Mouse (Mus musculus) mesoderm, embryonic 11.5 days (tissue): ENCODE measurements around the gene Sash1.

Experiments used
- DNase-seq: peaks from one replicate; pipeline ENCODE4 v3.0.0-alpha.2; 2012; ENCODE audit warnings: low read depth, low spot score

The Sash1 gene

GRCm38 (mm10) chr10:8898831-8899511, 13.1 kb upstream of the Sash1 start:
- peak; percentile 24 for DNase-seq

- DNase-seq = no peak
Observed at GRCm38 (mm10) chr10:8898099-8898777, 12.4 kb upstream of the Sash1 start.

DNA sequence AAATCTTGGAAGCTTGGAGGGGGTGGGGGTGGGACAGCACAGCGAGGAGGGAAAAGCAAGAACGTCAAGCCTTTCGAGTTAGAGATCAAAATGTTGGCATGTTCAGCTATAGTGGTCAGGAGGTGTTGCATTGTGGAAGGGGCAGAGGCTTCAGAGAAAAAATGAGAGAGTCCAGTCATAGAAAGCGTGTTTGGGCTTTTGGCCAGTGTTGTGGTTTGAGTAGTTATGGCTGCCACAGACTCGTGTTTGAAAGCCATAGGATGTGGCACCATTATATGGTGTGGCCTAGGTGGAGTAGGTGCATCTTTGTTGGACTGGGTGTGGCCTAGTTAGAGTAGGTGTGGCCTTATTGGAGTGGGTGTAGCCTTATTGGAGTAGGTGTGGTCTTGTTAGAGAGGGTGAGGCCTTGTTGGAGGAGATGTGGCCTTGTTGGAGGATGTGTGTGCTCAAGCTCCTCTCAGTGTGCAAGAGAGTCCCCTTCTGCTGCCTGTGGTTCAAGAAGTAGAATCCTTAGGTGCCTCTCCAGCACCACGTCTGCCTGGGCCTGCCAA, 9.2 kb upstream of the Sash1 start:
- no peak for DNase-seq

DNA sequence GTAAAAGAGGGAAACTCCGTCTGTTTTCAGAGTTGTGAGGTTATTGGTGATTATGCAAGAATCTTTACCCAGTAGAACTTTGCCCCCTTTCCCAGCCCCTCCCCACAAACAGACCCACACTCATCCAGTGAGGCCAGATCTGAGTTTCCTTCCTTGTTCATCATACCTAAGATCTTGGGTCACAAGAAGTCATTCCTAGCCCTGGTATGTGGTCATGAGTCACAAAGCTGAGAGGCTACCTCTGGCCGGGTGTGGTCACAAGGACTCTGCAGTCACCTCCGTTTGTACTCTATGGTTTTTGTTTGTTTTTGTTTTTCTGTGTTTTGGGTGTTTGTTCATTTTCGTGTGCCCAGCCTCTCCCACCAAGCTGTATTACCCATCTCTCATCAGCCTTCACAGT, 4.6 kb upstream of the Sash1 start:
- no peak for DNase-seq

DNA sequence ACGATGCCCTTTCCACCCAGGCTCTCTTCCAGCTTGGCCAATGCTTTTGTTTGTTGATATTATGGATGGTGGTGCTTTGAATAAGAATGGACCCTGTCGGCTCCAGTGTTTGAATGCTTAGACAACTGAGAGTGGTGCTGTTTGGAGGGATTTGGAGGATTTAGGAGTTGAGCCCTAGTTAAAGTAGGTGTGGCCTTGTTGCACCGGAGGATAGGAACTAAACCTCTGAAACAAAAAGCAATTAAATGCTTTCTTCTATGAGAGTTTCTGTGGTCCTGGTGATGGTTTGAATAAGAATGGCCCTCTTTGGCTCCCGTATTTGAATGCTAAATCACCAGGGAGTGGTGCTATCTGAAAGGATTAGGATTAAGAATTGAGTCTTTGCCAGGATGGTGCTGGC, 3.5 kb upstream of the Sash1 start:
- DNase-seq = no peak

GRCm38 (mm10) chr10:8886528-8886854, 621 bp upstream of the Sash1 start:
- DNase-seq = no peak

GRCm38 (mm10) chr10:8885201-8885600, 669 bp downstream of the Sash1 start:
- peak; percentile 31 for DNase-seq

DNA sequence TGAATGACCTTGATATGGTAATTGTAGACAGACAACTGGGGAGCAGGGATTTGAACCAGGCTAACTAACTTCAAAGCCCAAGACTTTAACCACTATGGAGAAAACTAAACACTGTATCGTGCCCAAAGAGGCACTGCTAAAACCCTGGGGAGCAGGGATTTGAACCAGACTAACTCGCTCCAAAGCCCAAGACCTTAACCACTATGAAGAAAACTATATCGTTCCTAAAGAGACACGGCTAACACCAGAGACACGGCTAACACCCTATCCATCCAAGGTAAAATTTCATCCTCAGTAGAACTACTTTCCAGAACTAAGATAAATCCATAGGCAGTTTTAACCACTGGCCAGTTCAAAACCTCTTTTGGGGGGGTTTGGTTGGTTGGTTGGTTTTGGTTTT, 1.3 kb downstream of the Sash1 start:
- DNase-seq = no peak

DNA sequence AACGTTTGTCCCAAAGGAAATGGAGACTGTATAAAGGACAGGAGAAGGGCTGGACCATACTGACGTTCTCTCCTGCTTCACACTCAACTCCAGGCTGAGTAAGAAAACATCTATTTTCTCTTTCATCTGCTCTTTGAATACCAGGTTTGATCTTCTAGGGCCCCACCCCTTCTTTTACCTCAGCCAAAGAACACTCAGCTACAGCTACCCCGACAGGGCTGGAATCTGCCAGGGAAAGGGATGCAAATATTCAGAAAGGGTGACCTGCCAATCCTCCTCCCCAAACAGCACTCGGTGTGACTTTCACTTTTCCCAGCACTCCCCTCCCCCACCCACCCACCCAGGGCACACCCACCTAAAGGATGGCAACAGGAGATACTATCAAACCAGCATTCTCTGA, 2.2 kb downstream of the Sash1 start:
- no peak for DNase-seq

GRCm38 (mm10) chr10:8881736-8882135, 4.1 kb downstream of the Sash1 start:
- DNase-seq = no peak

DNA sequence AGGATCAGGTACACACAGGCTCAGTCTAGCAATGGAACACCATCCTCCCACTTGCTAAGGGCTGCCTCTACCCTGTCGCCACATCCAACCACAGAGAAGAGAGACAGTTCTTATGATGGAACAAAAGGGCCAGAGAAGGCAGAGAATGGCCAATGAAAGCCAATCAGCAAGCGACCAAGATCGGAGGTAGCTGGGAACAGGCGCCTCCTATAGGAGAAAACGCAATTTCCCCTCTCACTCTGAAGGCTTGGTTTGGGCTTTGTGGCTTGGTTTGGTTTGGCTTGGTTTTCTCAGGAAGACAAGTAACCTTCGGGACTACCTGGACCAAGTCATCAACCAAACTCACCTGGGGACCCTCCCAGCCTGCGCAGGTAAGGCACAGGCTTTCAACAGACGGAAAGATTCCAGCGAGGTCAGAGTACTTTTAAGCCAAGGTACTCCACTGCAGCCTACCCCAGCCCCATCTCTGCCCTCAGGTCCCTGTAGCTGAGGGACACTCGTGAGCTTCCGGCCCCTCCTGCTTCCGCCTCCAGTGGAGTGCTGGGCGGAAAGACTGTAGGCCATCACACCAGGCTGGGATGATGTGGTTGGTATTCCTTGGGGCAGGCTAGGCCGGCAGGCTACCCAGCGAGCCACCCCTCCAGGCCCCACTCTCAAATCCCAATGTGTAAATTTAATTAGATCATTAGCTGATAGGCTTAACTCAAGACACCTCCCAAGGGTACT, 4.8 kb downstream of the Sash1 start:
- DNase-seq = no peak

- no peak for DNase-seq
Observed at GRCm38 (mm10) chr10:8878824-8879223, 7.0 kb downstream of the Sash1 start.

DNA sequence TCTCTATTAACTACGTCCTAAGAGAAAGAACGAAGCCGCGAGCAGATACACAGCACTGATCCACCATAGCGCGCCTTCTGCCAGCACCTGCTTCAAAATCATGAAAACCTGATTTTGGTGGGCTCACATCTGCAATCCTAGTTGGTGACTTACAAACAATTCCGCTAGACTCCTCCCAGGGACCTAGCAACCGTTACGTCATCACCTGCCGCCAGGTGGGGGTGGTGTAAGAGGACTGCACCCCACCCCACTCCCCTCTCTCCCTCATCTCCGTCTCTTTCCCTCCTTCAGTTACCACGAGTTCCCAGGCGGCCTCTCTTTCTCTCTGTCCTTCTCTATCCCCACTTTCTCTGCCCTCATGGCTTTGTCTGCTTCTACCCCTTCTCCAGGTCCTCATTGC, 7.5 kb downstream of the Sash1 start:
- DNase-seq = no peak

GRCm38 (mm10) chr10:8873631-8874370, 12.1 kb downstream of the Sash1 start:
- no peak for DNase-seq

DNA sequence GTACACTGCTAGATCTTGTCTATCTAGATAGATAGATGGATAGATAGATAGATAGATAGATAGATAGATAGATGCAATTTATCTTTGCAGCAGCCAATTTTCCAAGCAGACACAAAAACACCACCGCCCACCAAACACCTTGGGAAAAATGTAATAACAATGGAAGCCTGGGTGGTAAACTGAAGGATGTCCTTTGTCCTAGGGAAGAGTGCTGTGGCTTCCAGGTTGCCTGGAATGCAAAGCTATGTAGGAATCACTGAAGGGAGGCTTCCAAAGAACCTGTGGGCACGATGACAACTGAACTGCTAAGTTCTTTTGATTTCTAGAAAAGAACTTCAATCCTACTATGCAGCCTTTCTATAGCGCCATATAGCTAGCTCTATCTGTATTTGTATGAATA, 13.1 kb downstream of the Sash1 start:
- DNase-seq = no peak

GRCm38 (mm10) chr10:8871935-8872334, 13.9 kb downstream of the Sash1 start:
- no peak for DNase-seq

- no peak for DNase-seq
Observed at GRCm38 (mm10) chr10:8870368-8870767, 15.5 kb downstream of the Sash1 start.

GRCm38 (mm10) chr10:8866062-8866642, 19.7 kb downstream of the Sash1 start:
- DNase-seq = no peak

- no peak for DNase-seq
Observed at GRCm38 (mm10) chr10:8860655-8861054, 25.2 kb downstream of the Sash1 start.

- DNase-seq = no peak
Observed at GRCm38 (mm10) chr10:8858718-8859117, 27.2 kb downstream of the Sash1 start.

- DNase-seq = no peak
Observed at GRCm38 (mm10) chr10:8856942-8857341, 28.9 kb downstream of the Sash1 start.

DNA sequence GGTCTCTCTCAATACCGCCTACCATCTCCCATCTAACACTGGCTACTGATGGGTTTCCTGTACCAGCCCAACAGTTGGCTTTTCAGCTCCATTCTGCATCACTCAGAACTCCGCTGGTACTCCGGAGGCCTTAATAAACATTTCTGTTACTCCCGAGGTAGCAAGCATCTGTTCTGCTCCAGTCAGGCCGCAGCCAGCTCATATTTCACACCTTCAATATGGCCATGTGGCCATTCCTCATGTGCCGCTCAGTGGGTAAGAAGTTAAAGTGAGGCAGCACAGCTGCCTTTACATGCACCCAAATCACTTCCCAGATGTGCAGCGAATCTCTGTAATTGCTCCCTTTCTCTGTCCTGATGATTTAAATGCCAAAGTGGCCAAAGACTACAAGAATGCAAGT, 32.5 kb downstream of the Sash1 start:
- peak; percentile 70 for DNase-seq
